Mouse (Mus musculus) heart, embryonic 16.5 days (tissue): ENCODE measurements around the gene Smim17. TPM values are rescaled to one million over a fixed set of nuclear protein-coding genes. Genes with fewer than 3 reads are reported as not detected.
A peak's percentile ranks its signal among the peaks of the same experiment; 100 is the strongest.

Source experiments
- ATAC-seq: fragments of 200-750 bp; cut with Nextera tagmentation; replicated peaks from 2 replicates; pipeline ENCODE4 v1.8.0; 2017; ENCODE audit warnings: moderate number of reproducible peaks; ENCODE audit not compliant: insufficient read depth, low FRiP score; ENCODE audit errors: extremely low read depth
- H3K27ac ChIP-seq: fragments of 300-500 bp; sonication (generic); 2 replicates; pipeline ENCODE4 v1.5.1; 2014; ENCODE audit warnings: mild to moderate bottlenecking, low read length, control low read depth, moderate library complexity
- H3K27me3 ChIP-seq: fragments of 300-500 bp; sonication (generic); 2 replicates; pipeline ENCODE4 v1.6.1; 2014; ENCODE audit warnings: low read length, mixed read lengths; ENCODE audit not compliant: control insufficient read depth, insufficient read depth
- H3K36me3 ChIP-seq: fragments of 300-500 bp; sonication (generic); 2 replicates; pipeline ENCODE4 v1.6.1; 2014; ENCODE audit not compliant: control insufficient read depth, insufficient read depth
- H3K4me1 ChIP-seq: fragments of 300-500 bp; sonication (generic); 2 replicates; pipeline ENCODE4 v1.6.1; 2014; ENCODE audit warnings: low read length, mixed read lengths; ENCODE audit not compliant: control insufficient read depth, insufficient read depth
- H3K4me2 ChIP-seq: fragments of 300-500 bp; sonication (generic); 2 replicates; pipeline ENCODE4 v1.6.1; 2014; ENCODE audit warnings: low read depth, mild to moderate bottlenecking, control low read depth, low read length
- H3K4me3 ChIP-seq: fragments of 300-500 bp; sonication (generic); 2 replicates; pipeline ENCODE4 v1.5.1; 2014; ENCODE audit warnings: mild to moderate bottlenecking, control low read depth, low read length
- H3K9ac ChIP-seq: fragments of 300-500 bp; sonication (generic); 2 replicates; pipeline ENCODE4 v1.6.1; 2014; ENCODE audit warnings: low read length, control low read depth
- H3K9me3 ChIP-seq: fragments of 300-500 bp; sonication (generic); replicated peaks from 2 replicates; pipeline ENCODE4 v1.6.1; 2016; ENCODE audit warnings: low read length; ENCODE audit not compliant: control insufficient read depth
- WGBS: fragments of 180-500 bp; shearing (Covaris S2); extraction: QIAGEN DNeasy Blood & Tissue Kit; methylation state at CpG from one replicate; pipeline ENCODE4 v1.1.7; 2014; 5-methylcytosine and 5-hydroxymethylcytosine counted together
- polyA plus RNA-seq: library from polyadenylated mRNA; unstranded; fragments of >200 nt; fragmentation: Nextera tagmentation; extraction: Ambion mirVana; gene quantifications from 2 replicates; pipeline ENCODE4 v1.2.1, GENCODE M21; 2015

Smim17 gene
- polyA plus RNA-seq: 0.20 TPM in 1 of 2 replicates, not detected in the other

- H3K27ac ChIP-seq: no peak within 1 kb of the TSS
- peak within 1 kb of the TSS; percentile 89 for H3K4me2 ChIP-seq
- peak within 1 kb of the TSS; percentile 73 for H3K9ac ChIP-seq
- peak within 1 kb of the TSS; percentile 66 for H3K4me3 ChIP-seq
- peaks cover 20% of the 10 kb centered on the region for H3K36me3 ChIP-seq
- no peaks in the 10 kb centered on the region for H3K27me3 ChIP-seq
- 0 out of 2 replicates have a peak, but pooled peaks cover 2% of the 10 kb centered on the region for H3K9me3 ChIP-seq
- ATAC-seq: no peak; the same call in 1 of the 2 replicates
- WGBS: 25% methylated on average over 25 of the region's 25 CpGs
- peaks cover 7% of the 10 kb centered on the region for H3K4me1 ChIP-seq
Measured at GRCm38 (mm10) chr7:6397996-6398975, at the start of gene Smim17. TSS of gene Smim17 (plus strand) at chr7:6398715.

GRCm38 (mm10) chr7:6358121-6358520 lies 40.4 kb upstream of the Smim17 start:
- 53% methylated on average over 2 of the region's 2 CpGs for WGBS
- 0 out of 2 replicates have a peak, but pooled peaks cover 2% of the 10 kb centered on the region for H3K4me1 ChIP-seq
- H3K9ac ChIP-seq: no peak overlapping the region
- no peaks in the 10 kb centered on the region for H3K9me3 ChIP-seq
- peaks cover 5% of the 10 kb centered on the region; the same call in 1 of the 2 replicates for H3K36me3 ChIP-seq
- no peak overlapping the region for H3K27ac ChIP-seq
- H3K4me3 ChIP-seq: no peak overlapping the region
- ATAC-seq: no peak
- no peaks in the 10 kb centered on the region for H3K27me3 ChIP-seq
- H3K4me2 ChIP-seq: no peak overlapping the region

- Histone ChIP-seq H3K36me3 (peaks cover under 1% of the 10 kb centered on the region; the same call in 1 of the 2 replicates), H3K4me2 (no peak overlapping the region), H3K9me3 (no peaks in the 10 kb centered on the region), H3K27me3 (no peaks in the 10 kb centered on the region), H3K9ac (no peak overlapping the region), H3K27ac (no peak overlapping the region), H3K4me3 (no peak overlapping the region), H3K4me1 (peaks cover 7% of the 10 kb centered on the region)
- no peak for ATAC-seq
- WGBS: 52% methylated on average over 10 of the region's 10 CpGs
Measured at GRCm38 (mm10) chr7:6358937-6359590, 39.5 kb upstream of the Smim17 start.

GRCm38 (mm10) chr7:6360477-6361060 lies 37.9 kb upstream of the Smim17 start:
- no peak overlapping the region for H3K27ac ChIP-seq
- ATAC-seq: no peak
- no peak overlapping the region for H3K4me3 ChIP-seq
- no peak overlapping the region for H3K4me2 ChIP-seq
- H3K36me3 ChIP-seq: no peaks in the 10 kb centered on the region
- H3K9ac ChIP-seq: no peak overlapping the region
- H3K4me1 ChIP-seq: peaks cover 8% of the 10 kb centered on the region
- H3K9me3 ChIP-seq: no peaks in the 10 kb centered on the region
- no peaks in the 10 kb centered on the region for H3K27me3 ChIP-seq
- 11% methylated on average over 9 of the region's 9 CpGs for WGBS

GRCm38 (mm10) chr7:6361756-6362155 lies 36.8 kb upstream of the Smim17 start:
- Histone ChIP-seq H3K4me1 (peaks cover 8% of the 10 kb centered on the region), H3K27me3 (no peaks in the 10 kb centered on the region), H3K4me3 (peak overlapping the region; percentile 68), H3K9me3 (no peaks in the 10 kb centered on the region), H3K27ac (peak overlapping the region; percentile 85), H3K36me3 (no peaks in the 10 kb centered on the region), H3K9ac (peak overlapping the region; percentile 77), H3K4me2 (peak overlapping the region; percentile 85)
- 28% methylated on average over 7 of the region's 7 CpGs for WGBS
- no peak for ATAC-seq

- Histone ChIP-seq H3K9me3 (no peaks in the 10 kb centered on the region), H3K27ac (peak overlapping the region; percentile 89), H3K27me3 (no peaks in the 10 kb centered on the region), H3K9ac (peak overlapping the region; percentile 83), H3K4me1 (peaks cover 8% of the 10 kb centered on the region), H3K4me3 (peak overlapping the region; percentile 68), H3K36me3 (no peaks in the 10 kb centered on the region), H3K4me2 (peak overlapping the region; percentile 85)
- peak; percentile 94 for ATAC-seq
- under 1% methylated on average over 38 of the region's 38 CpGs for WGBS
Measured at GRCm38 (mm10) chr7:6362268-6363046, 36.1 kb upstream of the Smim17 start.

GRCm38 (mm10) chr7:6363047-6363488 lies 35.4 kb upstream of the Smim17 start, which contains the start of gene Zfp78:
TSS of gene Zfp78 (plus strand) at chr7:6363280.
- Histone ChIP-seq H3K4me2 (peak within 1 kb of the TSS; percentile 85), H3K36me3 (no peaks in the 10 kb centered on the region), H3K4me1 (peaks cover 8% of the 10 kb centered on the region), H3K9ac (peak within 1 kb of the TSS; percentile 83), H3K27ac (peak within 1 kb of the TSS; percentile 89), H3K9me3 (no peaks in the 10 kb centered on the region), H3K4me3 (peak within 1 kb of the TSS; percentile 68), H3K27me3 (no peaks in the 10 kb centered on the region)
- under 1% methylated on average over 23 of the region's 23 CpGs for WGBS
- peak; percentile 78 for ATAC-seq

GRCm38 (mm10) chr7:6364761-6365160 lies 33.8 kb upstream of the Smim17 start:
- H3K36me3 ChIP-seq: no peaks in the 10 kb centered on the region
- H3K9me3 ChIP-seq: no peaks in the 10 kb centered on the region
- H3K4me2 ChIP-seq: no peak overlapping the region
- peaks cover 8% of the 10 kb centered on the region for H3K4me1 ChIP-seq
- no peak overlapping the region for H3K27ac ChIP-seq
- no peaks in the 10 kb centered on the region for H3K27me3 ChIP-seq
- WGBS: 61% methylated on average over 1 of the region's 1 CpGs
- H3K4me3 ChIP-seq: no peak overlapping the region
- no peak for ATAC-seq
- no peak overlapping the region for H3K9ac ChIP-seq
